Mouse (Mus musculus) liver, embryonic 16.5 days (tissue): ENCODE results near the gene Phldb2. TPM values are rescaled to one million over a fixed set of nuclear protein-coding genes. Genes with fewer than 3 reads are reported as not detected.

Experiments used
- ATAC-seq: fragments of 200-750 bp; cut with Nextera tagmentation; 2 replicates; pipeline ENCODE4 v1.8.0; 2017; ENCODE audit warnings: low read depth, mild to moderate bottlenecking, moderate number of reproducible peaks, moderate library complexity
- H3K27ac ChIP-seq: fragments of 300-500 bp; sonication (generic); 2 replicates; pipeline ENCODE4 v1.5.1; 2014; ENCODE audit warnings: mild to moderate bottlenecking, low read length
- H3K27me3 ChIP-seq: fragments of 300-500 bp; sonication (generic); 2 replicates; pipeline ENCODE4 v1.6.1; 2014; ENCODE audit warnings: low read depth, low read length, mixed read lengths; ENCODE audit not compliant: control insufficient read depth, insufficient read depth
- H3K36me3 ChIP-seq: fragments of 300-500 bp; sonication (generic); 2 replicates; pipeline ENCODE4 v1.6.1; 2014; ENCODE audit warnings: mild to moderate bottlenecking; ENCODE audit not compliant: control insufficient read depth, insufficient read depth
- H3K4me1 ChIP-seq: fragments of 300-500 bp; sonication (generic); 2 replicates; pipeline ENCODE4 v1.6.1; 2014; ENCODE audit warnings: low read depth, low read length, mixed read lengths; ENCODE audit not compliant: control insufficient read depth
- H3K4me2 ChIP-seq: fragments of 300-500 bp; sonication (generic); 2 replicates; pipeline ENCODE4 v1.6.1; 2014; ENCODE audit warnings: low read depth, low read length, mixed read lengths
- H3K4me3 ChIP-seq: fragments of 300-500 bp; sonication (generic); 2 replicates; pipeline ENCODE4 v1.5.1; 2014; ENCODE audit warnings: low read depth, mild to moderate bottlenecking, low read length
- H3K9ac ChIP-seq: fragments of 300-500 bp; sonication (generic); 2 replicates; pipeline ENCODE4 v1.6.1; 2014; ENCODE audit warnings: low read depth, low read length
- H3K9me3 ChIP-seq: fragments of 300-500 bp; sonication (generic); replicated peaks from 2 replicates; pipeline ENCODE4 v1.6.1; 2016; ENCODE audit warnings: low read length; ENCODE audit not compliant: control insufficient read depth
- WGBS: fragments of 180-500 bp; shearing (Covaris S2); extraction: QIAGEN DNeasy Blood & Tissue Kit; methylation state at CpG from one replicate; pipeline ENCODE4 v1.1.7; 2014; ENCODE audit not compliant: insufficient replicate concordance; 5-methylcytosine and 5-hydroxymethylcytosine counted together
- polyA plus RNA-seq: library from polyadenylated mRNA; unstranded; fragments of >200 nt; fragmentation: Nextera tagmentation; extraction: Ambion mirVana; gene quantifications from 2 replicates; pipeline ENCODE4 v1.2.1, GENCODE M21; 2015

The Phldb2 gene
- polyA plus RNA-seq, 1 experiment from 2014 or later = 15.3 TPM

- Histone ChIP-seq H3K27ac (no peak overlapping the region), H3K36me3 (no peaks in the 10 kb centered on the region), H3K4me3 (no peak overlapping the region), H3K4me1 (no peaks in the 10 kb centered on the region; the same call in 1 of the 2 replicates), H3K9ac (no peak overlapping the region), H3K9me3 (no peaks in the 10 kb centered on the region), H3K4me2 (no peak overlapping the region), H3K27me3 (no peaks in the 10 kb centered on the region)
- WGBS = 63% methylated on average over 6 of the region's 6 CpGs
- no peak for ATAC-seq
These were observed 29.5 kb downstream of the Phldb2 start for GRCm38 (mm10) chr16:45923731-45924424.

- Histone ChIP-seq H3K4me2 (no peak overlapping the region), H3K27me3 (no peaks in the 10 kb centered on the region), H3K9ac (no peak overlapping the region), H3K4me1 (no peaks in the 10 kb centered on the region; the same call in 1 of the 2 replicates), H3K9me3 (no peaks in the 10 kb centered on the region), H3K4me3 (no peak overlapping the region), H3K27ac (no peak overlapping the region), H3K36me3 (no peaks in the 10 kb centered on the region)
- peak; percentile 65; the same call in 1 of the 2 replicates for ATAC-seq
- WGBS = 60% methylated on average over 8 of the region's 8 CpGs
These were observed 30.7 kb downstream of the Phldb2 start for GRCm38 (mm10) chr16:45922546-45923229.

GRCm38 (mm10) chr16:45919572-45919971 is 33.8 kb downstream of the Phldb2 start:
- Histone ChIP-seq H3K27ac (no peak overlapping the region), H3K36me3 (no peaks in the 10 kb centered on the region), H3K4me2 (no peak overlapping the region), H3K4me1 (no peaks in the 10 kb centered on the region), H3K9me3 (no peaks in the 10 kb centered on the region), H3K4me3 (no peak overlapping the region), H3K27me3 (no peaks in the 10 kb centered on the region), H3K9ac (no peak overlapping the region)
- ATAC-seq = no peak
- 64% methylated on average over 8 of the region's 8 CpGs for WGBS

- Histone ChIP-seq H3K4me2 (no peak overlapping the region), H3K9ac (no peak overlapping the region), H3K27me3 (no peaks in the 10 kb centered on the region), H3K9me3 (no peaks in the 10 kb centered on the region), H3K36me3 (no peaks in the 10 kb centered on the region), H3K4me3 (no peak overlapping the region), H3K4me1 (no peaks in the 10 kb centered on the region), H3K27ac (no peak overlapping the region)
- ATAC-seq = no peak
- 69% methylated on average over 8 of the region's 8 CpGs for WGBS
These were observed 49.8 kb downstream of the Phldb2 start for GRCm38 (mm10) chr16:45903595-45903994.

- no peaks in the 10 kb centered on the region for H3K9me3 ChIP-seq
- no peaks in the 10 kb centered on the region for H3K36me3 ChIP-seq
- no peaks in the 10 kb centered on the region for H3K27me3 ChIP-seq
- H3K27ac ChIP-seq = no peak overlapping the region
- WGBS = 63% methylated on average over 3 of the region's 3 CpGs
- no peak overlapping the region for H3K4me2 ChIP-seq
- no peak for ATAC-seq
- H3K4me1 ChIP-seq = no peaks in the 10 kb centered on the region
- no peak overlapping the region for H3K9ac ChIP-seq
- no peak overlapping the region for H3K4me3 ChIP-seq
These were observed 54.9 kb downstream of the Phldb2 start for GRCm38 (mm10) chr16:45898459-45898858.

GRCm38 (mm10) chr16:45896587-45896986 is 56.8 kb downstream of the Phldb2 start:
- Histone ChIP-seq H3K9me3 (no peaks in the 10 kb centered on the region), H3K4me3 (no peak overlapping the region), H3K36me3 (no peaks in the 10 kb centered on the region), H3K4me2 (no peak overlapping the region), H3K9ac (no peak overlapping the region), H3K4me1 (peaks cover 5% of the 10 kb centered on the region), H3K27ac (no peak overlapping the region), H3K27me3 (no peaks in the 10 kb centered on the region)
- 55% methylated on average over 2 of the region's 2 CpGs for WGBS
- ATAC-seq = no peak

- no peak overlapping the region for H3K27ac ChIP-seq
- no peak overlapping the region for H3K9ac ChIP-seq
- H3K9me3 ChIP-seq = no peaks in the 10 kb centered on the region
- ATAC-seq = no peak
- H3K4me3 ChIP-seq = no peak overlapping the region
- H3K36me3 ChIP-seq = no peaks in the 10 kb centered on the region
- 57% methylated on average over 5 of the region's 5 CpGs for WGBS
- peaks cover 5% of the 10 kb centered on the region for H3K4me1 ChIP-seq
- no peak overlapping the region for H3K4me2 ChIP-seq
- no peaks in the 10 kb centered on the region for H3K27me3 ChIP-seq
These were observed 58.4 kb downstream of the Phldb2 start for GRCm38 (mm10) chr16:45894998-45895397.

- no peaks in the 10 kb centered on the region for H3K27me3 ChIP-seq
- H3K9ac ChIP-seq = no peak overlapping the region
- no peaks in the 10 kb centered on the region for H3K9me3 ChIP-seq
- 48% methylated on average over 2 of the region's 2 CpGs for WGBS
- H3K4me1 ChIP-seq = peaks cover 5% of the 10 kb centered on the region
- H3K27ac ChIP-seq = 0 out of 2 replicates have a peak overlapping the region, but pooled peaks have one; percentile 18
- peak; percentile 76 for ATAC-seq
- H3K4me3 ChIP-seq = no peak overlapping the region
- H3K4me2 ChIP-seq = no peak overlapping the region
- no peaks in the 10 kb centered on the region for H3K36me3 ChIP-seq
These were observed 59.6 kb downstream of the Phldb2 start for GRCm38 (mm10) chr16:45893796-45894195.

GRCm38 (mm10) chr16:45892928-45893327 is 60.5 kb downstream of the Phldb2 start:
- no peak overlapping the region for H3K27ac ChIP-seq
- peaks cover 5% of the 10 kb centered on the region for H3K4me1 ChIP-seq
- ATAC-seq = no peak
- H3K4me2 ChIP-seq = no peak overlapping the region
- no peaks in the 10 kb centered on the region for H3K36me3 ChIP-seq
- H3K4me3 ChIP-seq = no peak overlapping the region
- H3K27me3 ChIP-seq = no peaks in the 10 kb centered on the region
- WGBS = 38% methylated on average over 1 of the region's 1 CpGs
- no peak overlapping the region for H3K9ac ChIP-seq
- H3K9me3 ChIP-seq = no peaks in the 10 kb centered on the region
